Mouse (Mus musculus): Measurements from ENCODE around the gene Rnase10. TPM values are rescaled to one million over a fixed set of nuclear protein-coding genes. Genes with fewer than 3 reads are reported as not detected.
A peak's percentile ranks its signal among the peaks of the same experiment; 100 is the strongest.
"Not testable (repeated sequence)": the region's sequence is repeated elsewhere in the genome, so short reads cannot be mapped to it uniquely, and the experiment has no call there.

The Rnase10 gene
- total RNA-seq, 2 experiments from 2014 or later: not detected

DNA sequence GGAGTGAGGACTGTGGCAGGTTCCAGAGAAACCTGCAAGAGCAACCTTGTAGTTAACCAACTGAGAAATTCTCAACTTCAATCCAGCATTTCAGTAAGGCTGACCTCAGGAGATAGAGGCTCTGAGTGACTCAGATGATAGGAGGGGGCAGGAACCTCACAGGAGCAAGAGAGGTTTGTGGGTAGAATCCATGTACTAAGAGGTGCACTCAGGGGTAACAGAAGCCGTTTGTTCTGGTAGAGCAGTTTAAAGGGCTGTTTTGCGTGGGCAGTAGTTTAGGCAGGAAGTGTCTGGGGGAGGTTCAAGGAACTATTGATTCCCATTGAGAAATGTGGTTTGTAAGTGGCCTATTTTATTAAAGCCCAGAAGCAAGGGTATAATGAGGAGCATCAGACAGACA lies 26.3 kb upstream of the Rnase10 start:
- no peak for DNase-seq
- Histone ChIP-seq H3K27ac (peak overlapping the region; percentile 71), H3K4me3 (no peak overlapping the region)
- intact Hi-C loops (cut with DNase I): no loop called here
- TF ChIP-seq CTCF (IDR thresholded peaks at IDR 0.05): no peak

DNA sequence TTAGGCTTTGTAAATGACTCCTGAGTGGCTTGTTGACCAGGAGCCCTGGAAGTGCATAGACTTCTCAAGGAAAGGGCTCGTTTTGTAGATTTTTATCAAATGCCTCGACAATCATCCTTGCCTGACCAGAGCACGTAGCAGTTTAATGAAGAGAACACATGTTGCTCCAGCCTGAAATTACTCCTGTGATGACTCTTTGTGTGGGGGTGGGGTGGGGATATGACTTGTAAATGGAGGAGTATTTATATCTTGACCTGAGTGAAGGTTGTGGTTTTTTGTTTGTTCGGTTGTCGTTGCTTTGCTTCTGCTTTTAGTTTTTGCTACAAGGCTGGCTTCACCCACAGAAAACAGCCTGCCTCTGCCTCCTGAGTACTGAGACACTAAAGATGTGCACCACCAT lies 25.7 kb upstream of the Rnase10 start:
- no peak for DNase-seq
- intact Hi-C loops (cut with DNase I): no loop called here
- no peak for TF ChIP-seq CTCF (IDR thresholded peaks at IDR 0.05)
- no peak overlapping the region for H3K4me3 ChIP-seq
- H3K27ac ChIP-seq: peak overlapping the region; percentile 74

DNA sequence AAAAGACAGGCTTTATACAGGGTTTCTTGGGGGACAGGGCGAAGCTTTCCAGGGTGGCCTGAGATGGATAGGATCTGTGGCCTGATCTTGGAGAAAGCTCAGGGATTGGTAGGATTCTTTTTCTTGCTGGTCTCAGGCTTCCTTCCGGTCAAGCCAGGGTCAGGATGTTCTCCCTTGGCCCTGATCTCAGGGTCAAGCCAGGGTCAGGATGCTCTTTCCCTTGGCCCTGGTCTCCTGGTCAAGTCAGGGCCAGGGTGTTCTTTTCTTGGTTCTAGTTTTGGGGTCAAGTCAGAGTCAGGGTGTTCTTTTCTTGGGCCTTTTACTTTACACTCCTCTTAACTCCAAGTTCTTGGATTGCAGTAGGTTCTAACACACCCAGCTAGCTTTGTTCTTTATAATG lies 19.9 kb upstream of the Rnase10 start:
- peak; percentile 44 for DNase-seq
- Histone ChIP-seq H3K4me3 (no peak overlapping the region), H3K27ac (peak overlapping the region; percentile 68)
- TF ChIP-seq CTCF (IDR thresholded peaks at IDR 0.05): no peak
- intact Hi-C loops (cut with DNase I): no loop called here

DNA sequence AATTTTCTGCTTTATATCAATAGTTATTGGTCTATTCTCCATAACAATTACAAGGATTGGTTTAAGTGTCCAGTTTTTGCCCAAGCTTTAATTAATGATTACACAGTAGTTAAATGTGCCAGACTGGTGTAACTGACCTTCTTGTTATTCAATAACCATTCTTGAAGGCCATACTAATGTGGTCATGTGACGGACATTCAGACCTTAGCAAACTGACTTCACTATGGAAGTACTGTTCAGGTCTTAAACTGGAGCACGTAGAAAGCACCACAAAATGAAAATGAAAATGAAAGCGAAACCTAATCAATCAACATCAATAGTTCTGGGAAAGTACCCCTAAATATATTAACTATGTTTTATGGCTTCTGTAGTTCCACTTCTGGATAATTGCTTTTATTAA lies 16.5 kb upstream of the Rnase10 start:
- intact Hi-C loops (cut with DNase I): no loop called here
- no peak for TF ChIP-seq CTCF (IDR thresholded peaks at IDR 0.05)
- no peak overlapping the region for H3K4me3 ChIP-seq
- DNase-seq: no peak
- no peak overlapping the region; the same call in 1 of the 2 replicates for H3K27ac ChIP-seq

DNA sequence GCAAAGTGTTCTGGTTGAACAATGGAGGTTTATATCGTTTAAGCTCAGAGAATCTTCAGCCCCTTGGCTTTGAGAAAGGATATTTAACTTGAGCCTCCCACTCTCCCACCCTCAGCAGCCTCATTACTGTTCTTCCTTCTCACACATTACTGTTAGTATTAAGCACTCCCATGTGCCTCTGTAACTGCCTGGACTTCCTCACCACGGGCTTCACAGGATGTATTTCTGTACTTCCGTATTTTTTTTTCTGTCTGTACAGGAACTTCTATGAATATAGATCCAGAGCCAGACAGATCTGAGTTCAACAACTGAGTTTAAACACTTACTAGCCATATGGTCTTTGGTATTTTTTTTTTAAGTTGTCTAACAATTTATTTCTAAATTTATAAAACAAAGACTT lies 10.5 kb upstream of the Rnase10 start:
- TF ChIP-seq CTCF (IDR thresholded peaks at IDR 0.05): no peak
- Histone ChIP-seq H3K27ac (peak overlapping the region; percentile 75), H3K4me3 (no peak overlapping the region)
- intact Hi-C loops (cut with DNase I): no loop called here
- DNase-seq: no peak

DNA sequence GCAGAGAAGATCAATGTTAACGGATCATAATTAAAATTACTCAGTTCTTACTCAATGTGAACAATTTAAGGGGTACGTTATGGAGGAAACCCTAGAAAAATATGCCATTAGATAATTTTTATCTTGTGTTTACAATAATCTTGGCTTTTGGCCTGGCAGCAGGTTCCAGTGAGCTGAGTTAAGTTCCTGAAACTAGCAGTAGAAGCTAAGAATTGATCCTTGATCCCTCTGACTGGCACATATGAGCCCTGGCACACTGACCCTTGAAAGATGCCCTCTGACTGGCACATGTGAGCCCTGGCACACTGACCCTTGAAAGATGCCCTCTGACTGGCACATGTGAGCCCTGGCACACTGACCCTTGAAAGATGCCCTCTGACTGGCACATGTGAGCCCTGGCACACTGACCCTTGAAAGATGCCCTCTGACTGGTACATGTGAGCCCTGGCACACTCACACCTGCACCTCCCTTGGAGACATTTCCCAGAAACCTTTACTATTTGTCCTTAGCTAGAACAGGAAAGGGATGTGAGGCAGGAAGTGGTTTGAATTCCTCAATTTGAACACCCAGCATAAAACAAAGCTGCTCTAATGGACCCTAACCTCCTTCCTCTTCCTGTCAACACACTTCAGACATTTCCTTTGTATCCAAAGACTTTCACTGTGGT lies 9.4 kb upstream of the Rnase10 start:
- DNase-seq: no peak
- no peak for TF ChIP-seq CTCF (IDR thresholded peaks at IDR 0.05)
- Histone ChIP-seq H3K4me3 (no peak overlapping the region), H3K27ac (peak overlapping the region; percentile 75)
- intact Hi-C loops (cut with DNase I): no loop called here

DNA sequence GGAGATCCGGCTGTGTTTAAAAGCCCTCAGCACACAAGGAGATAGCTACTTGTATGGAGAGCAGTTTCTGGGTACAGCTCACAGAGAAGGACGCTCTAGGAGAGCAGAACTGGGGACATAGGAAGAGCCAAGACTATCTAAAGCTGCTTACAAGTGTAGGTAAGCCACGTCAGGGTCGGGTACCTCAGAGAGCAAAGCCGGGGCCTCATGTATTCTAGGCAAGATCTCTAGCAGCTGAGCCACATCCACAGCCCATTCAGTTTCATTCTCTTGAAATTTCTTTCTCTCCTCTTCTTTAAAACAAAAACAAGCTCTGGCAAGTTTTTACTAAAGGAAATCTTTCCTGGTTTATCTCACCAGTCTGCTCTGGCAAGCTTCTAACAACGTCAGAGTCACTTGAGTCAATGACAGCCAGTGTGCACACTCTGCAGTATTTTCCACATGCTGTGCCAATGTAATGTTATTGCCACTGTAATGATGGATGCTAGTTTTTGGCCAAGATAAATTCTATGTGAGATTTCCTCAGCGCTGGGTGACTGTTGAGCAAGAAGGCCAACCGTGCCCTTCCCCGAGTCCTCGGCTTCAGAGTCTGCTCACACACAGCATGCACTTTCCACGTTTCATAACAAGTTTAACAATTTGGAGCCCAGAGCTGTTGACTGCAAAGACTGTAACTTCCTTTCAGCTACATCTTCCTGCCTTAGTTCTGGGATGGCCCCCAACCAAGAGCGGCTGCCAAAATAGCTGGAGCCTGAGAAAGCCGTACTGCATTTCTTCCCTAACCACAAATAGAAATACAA lies 563 bp downstream of the Rnase10 start:
- intact Hi-C loops (cut with DNase I): no loop called here
- Histone ChIP-seq H3K27ac (peak overlapping the region; percentile 81), H3K4me3 (peak overlapping the region; percentile 38)
- no peak for TF ChIP-seq CTCF (IDR thresholded peaks at IDR 0.05)
- DNase-seq: peak; percentile 72

DNA sequence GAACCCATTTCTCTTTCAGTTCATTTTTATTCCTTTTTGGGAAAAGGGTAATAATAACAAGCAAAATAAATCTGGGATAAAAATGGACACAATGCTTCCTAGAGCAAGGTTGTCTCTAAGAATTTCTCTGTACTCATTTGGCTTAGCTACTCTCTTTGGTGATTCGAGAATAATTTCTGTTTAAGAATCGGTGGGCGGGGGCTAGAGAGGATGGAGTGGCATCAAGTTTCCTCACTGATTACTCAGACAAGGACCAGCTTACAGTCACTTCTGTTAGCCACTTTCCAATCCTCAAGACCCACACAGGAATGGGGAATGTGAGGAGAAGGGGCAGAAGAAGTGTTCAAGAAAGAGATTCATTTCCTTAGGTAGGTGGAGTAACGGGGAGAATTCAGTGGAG lies 1.2 kb downstream of the Rnase10 start:
- DNase-seq: no peak
- peak overlapping the region; percentile 38 for H3K4me3 ChIP-seq
- peak overlapping the region; percentile 81 for H3K27ac ChIP-seq
- no peak for TF ChIP-seq CTCF (IDR thresholded peaks at IDR 0.05)
- intact Hi-C loops (cut with DNase I): no loop called here

DNA sequence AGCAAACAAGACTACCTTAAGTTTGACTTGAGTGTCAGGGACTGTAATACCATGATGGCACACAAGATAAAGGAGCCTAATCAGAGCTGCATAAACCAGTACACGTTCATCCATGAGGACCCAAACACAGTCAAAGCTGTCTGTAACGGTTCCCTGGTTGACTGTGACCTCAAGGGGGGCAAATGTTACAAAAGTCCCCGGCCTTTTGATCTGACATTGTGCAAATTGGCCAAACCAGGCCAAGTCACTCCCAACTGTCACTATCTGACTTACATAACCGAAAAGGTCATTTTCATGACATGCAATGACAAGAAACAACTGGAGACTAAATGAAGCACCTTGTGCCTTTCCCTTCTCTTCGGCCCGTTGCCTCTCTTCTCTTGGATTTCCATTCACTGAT lies 2.0 kb downstream of the Rnase10 start:
- DNase-seq: no peak
- Histone ChIP-seq H3K27ac (peak overlapping the region; percentile 81), H3K4me3 (no peak overlapping the region)
- intact Hi-C loops (cut with DNase I): no loop called here
- no peak for TF ChIP-seq CTCF (IDR thresholded peaks at IDR 0.05)

DNA sequence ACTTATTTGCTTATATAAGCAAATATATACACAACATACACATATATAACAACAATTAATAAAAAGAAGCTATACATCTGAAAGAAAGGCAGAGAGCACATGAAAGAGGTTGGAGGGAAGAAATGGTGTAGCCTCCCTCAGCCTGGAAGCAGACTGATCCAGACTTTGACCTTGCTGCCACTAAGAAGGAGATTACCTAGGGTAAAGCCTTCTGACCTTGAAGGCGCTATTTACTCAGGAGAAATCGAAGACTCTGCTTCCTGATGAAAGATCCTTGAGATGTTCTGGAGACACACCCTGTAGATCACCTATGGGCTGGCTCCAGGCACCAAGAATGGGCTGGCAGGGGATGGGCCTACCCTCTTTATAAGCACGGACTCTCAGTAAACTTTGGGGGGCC lies 7.2 kb downstream of the Rnase10 start:
- H3K4me3 ChIP-seq; intact Hi-C loops (cut with DNase I); H3K27ac ChIP-seq; DNase-seq: not testable (repeated sequence)

DNA sequence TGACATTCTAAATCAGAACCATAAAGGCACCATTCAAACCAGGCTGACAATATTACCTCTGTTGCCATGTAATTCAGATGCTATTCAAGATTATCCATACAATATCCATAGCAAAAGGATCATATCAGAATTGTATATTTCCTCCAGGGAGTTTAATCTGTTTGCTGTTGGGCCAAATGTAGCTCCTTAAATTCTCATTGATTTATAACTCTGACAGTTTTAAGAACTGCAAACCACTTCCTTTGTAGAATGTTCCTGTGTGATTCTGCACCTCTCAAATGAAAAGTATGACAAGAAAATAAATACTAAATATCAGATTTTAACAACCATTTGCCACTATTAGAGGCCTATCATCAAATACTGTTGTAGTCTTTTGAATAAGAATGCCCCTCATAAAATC lies 8.2 kb downstream of the Rnase10 start:
- Histone ChIP-seq H3K4me3 (no peak overlapping the region), H3K27ac (no peak overlapping the region)
- no peak for DNase-seq
- intact Hi-C loops (cut with DNase I): no loop called here
- no peak for TF ChIP-seq CTCF (IDR thresholded peaks at IDR 0.05)

DNA sequence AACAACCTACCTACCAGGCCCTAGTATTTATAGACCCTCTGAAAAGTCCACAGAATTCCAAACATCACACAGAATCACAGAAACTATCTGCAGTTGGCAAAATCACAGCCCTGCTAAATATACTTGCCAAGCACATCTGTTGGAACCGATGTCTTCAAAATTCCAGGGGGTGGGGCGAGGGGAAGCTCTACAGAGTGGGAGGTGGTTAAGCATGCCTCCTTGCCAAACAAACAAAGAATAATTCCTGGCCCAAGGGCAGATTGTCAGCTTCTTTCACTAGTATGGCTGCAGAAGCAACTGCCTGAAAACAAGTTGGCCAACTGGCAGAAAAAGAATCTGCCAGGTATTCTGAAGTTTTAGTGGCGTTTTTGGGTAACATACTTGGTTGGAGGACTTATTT lies 9.7 kb downstream of the Rnase10 start:
- peak overlapping the region; percentile 53 for H3K27ac ChIP-seq
- peak; percentile 39 for DNase-seq
- TF ChIP-seq CTCF (IDR thresholded peaks at IDR 0.05): no peak
- intact Hi-C loops (cut with DNase I): no loop called here
- no peak overlapping the region for H3K4me3 ChIP-seq

DNA sequence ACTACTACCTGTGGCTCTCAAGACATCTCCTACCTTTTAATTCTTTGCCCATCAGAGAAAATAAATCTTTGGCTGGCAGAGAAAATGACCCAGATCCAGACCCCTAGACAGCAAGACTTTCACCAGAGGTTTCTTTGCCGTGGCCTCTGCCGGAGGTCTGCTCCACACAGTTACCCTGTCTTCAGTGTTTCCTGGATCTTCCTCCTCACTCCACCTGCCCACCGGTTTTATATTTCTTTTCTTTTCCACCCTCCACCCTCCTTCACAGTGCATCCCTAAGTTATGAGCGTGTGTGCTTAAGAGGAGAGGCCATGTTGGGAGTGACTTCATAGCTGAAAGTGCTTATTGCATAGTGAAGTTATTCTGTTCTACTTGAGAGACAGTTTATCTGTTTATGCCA lies 15.9 kb downstream of the Rnase10 start:
- H3K4me3 ChIP-seq: no peak overlapping the region
- no peak for DNase-seq
- intact Hi-C loops (cut with DNase I): no loop called here
- H3K27ac ChIP-seq: no peak overlapping the region
- TF ChIP-seq CTCF (IDR thresholded peaks at IDR 0.05): no peak

DNA sequence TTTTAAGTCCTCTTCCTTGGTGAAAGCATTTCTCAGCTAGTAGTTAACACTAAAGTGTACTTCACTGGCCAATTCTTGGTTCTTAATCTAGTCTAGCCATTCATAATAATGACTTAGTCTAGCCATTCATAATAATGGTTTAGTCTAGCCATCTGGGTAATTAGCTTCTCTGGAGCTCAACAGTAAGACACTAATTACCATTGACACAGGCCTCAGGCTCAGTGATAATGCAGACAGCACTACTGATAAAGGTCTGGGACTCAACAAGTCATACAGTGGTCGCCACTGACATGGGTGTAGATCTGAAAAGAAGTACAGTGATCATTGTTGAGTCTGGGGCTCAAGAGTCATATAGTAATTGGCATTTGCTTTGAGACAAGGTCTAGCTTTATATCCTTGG lies 17.3 kb downstream of the Rnase10 start:
- intact Hi-C loops (cut with DNase I): loop anchor here (5.0 kb wide), 1 partner anchor 72 kb away; no protein-coding TSS in a partner anchor
- Histone ChIP-seq H3K4me3 (no peak overlapping the region), H3K27ac (no peak overlapping the region)
- no peak for DNase-seq
- TF ChIP-seq CTCF (IDR thresholded peaks at IDR 0.05): no peak
